Mouse (Mus musculus) hindbrain, embryonic 12.5 days (tissue): Measurements from ENCODE around the gene Ensa. TPM values are rescaled to one million over a fixed set of nuclear protein-coding genes. Genes with fewer than 3 reads are reported as not detected.

Experiments used
- ATAC-seq: fragments of 200-750 bp; cut with Nextera tagmentation; 2 replicates; pipeline ENCODE4 v1.8.0; 2017; ENCODE audit warnings: moderate TSS enrichment; ENCODE audit not compliant: low FRiP score
- H3K27ac ChIP-seq: fragments of 300-500 bp; sonication (generic); 2 replicates; pipeline ENCODE4 v1.5.1; 2016; ENCODE audit warnings: mild to moderate bottlenecking
- H3K27me3 ChIP-seq: fragments of 300-500 bp; sonication (generic); 2 replicates; pipeline ENCODE4 v1.6.1; 2016; ENCODE audit warnings: mild to moderate bottlenecking
- H3K36me3 ChIP-seq: fragments of 300-500 bp; sonication (generic); 2 replicates; pipeline ENCODE4 v1.6.1; 2016; ENCODE audit warnings: mild to moderate bottlenecking
- H3K4me1 ChIP-seq: fragments of 300-500 bp; sonication (generic); 2 replicates; pipeline ENCODE4 v1.6.1; 2016
- H3K4me2 ChIP-seq: fragments of 300-500 bp; sonication (generic); replicated peaks from 2 replicates; pipeline ENCODE4 v1.6.1; 2016; ENCODE audit warnings: mild to moderate bottlenecking
- H3K4me3 ChIP-seq: fragments of 300-500 bp; sonication (generic); 2 replicates; pipeline ENCODE4 v1.5.1; 2016; ENCODE audit warnings: mild to moderate bottlenecking
- H3K9ac ChIP-seq: fragments of 300-500 bp; sonication (generic); 2 replicates; pipeline ENCODE4 v1.6.1; 2016; ENCODE audit warnings: mild to moderate bottlenecking, moderate library complexity
- H3K9me3 ChIP-seq: fragments of 300-500 bp; sonication (generic); replicated peaks from 2 replicates; pipeline ENCODE4 v1.6.1; 2016; ENCODE audit warnings: mild to moderate bottlenecking
- WGBS: fragments of 180-500 bp; shearing (Covaris S2); methylation state at CpG from one replicate; pipeline ENCODE4 v1.1.7; 2016; 5-methylcytosine and 5-hydroxymethylcytosine counted together
- polyA plus RNA-seq: library from polyadenylated mRNA; unstranded; fragments of >200 nt; fragmentation: Nextera tagmentation; extraction: Ambion mirVana; gene quantifications from 2 replicates; pipeline ENCODE4 v1.2.1, GENCODE M21; 2016

The Ensa gene
- polyA plus RNA-seq, 1 experiment from 2014 or later: 97.5 TPM

GRCm38 (mm10) chr3:95676745-95677419 lies 52.1 kb downstream of the Ensa start:
- no peaks in the 10 kb centered on the region for H3K27me3 ChIP-seq
- no peak overlapping the region for H3K27ac ChIP-seq
- H3K4me3 ChIP-seq: no peak overlapping the region
- 56% methylated on average over 15 of the region's 15 CpGs for WGBS
- H3K9me3 ChIP-seq: no peaks in the 10 kb centered on the region
- no peak for ATAC-seq
- H3K4me1 ChIP-seq: peaks cover 47% of the 10 kb centered on the region
- H3K9ac ChIP-seq: no peak overlapping the region
- peaks cover 13% of the 10 kb centered on the region; the same call in 1 of the 2 replicates for H3K36me3 ChIP-seq
- no peak overlapping the region for H3K4me2 ChIP-seq

DNA sequence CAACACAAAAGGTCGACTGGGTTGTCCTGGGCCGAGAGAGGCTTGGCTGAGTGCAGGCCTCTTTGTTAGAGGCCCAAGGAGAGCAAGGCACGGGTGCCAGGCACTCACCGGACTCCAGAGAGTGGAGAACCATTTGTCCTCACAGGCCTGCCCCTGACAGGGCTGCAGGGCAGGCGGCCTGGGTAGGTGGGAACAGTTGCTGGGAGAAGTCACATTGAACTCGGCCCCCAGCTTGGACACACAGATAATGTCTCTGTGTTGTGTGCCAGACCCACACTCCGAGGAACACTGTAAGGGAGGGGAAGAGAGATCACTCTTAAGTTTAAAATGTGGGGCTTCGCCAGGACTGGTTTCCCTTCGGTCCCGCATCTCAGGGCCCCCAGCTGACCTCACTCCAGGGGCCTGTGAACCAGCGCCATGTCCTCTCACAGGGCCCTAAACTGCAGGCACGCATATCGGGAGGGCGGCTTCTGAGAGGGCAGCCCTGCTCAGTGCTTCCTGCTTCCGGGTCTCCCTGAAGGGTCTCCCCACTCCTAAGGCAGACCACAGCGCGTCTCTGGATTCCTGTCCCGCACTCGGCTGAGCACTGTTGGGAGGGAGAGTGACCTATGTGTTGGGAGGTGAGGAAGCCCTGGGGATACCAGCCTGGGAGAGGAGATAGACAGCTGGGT lies 52.8 kb downstream of the Ensa start:
- Histone ChIP-seq H3K9ac (no peak overlapping the region), H3K27ac (no peak overlapping the region), H3K4me1 (peaks cover 44% of the 10 kb centered on the region), H3K36me3 (peaks cover 13% of the 10 kb centered on the region; the same call in 1 of the 2 replicates), H3K27me3 (no peaks in the 10 kb centered on the region), H3K4me2 (no peak overlapping the region), H3K9me3 (no peaks in the 10 kb centered on the region), H3K4me3 (no peak overlapping the region)
- no peak for ATAC-seq
- 81% methylated on average over 19 of the region's 19 CpGs for whole genome bisulfite sequencing

- Histone ChIP-seq H3K9me3 (no peaks in the 10 kb centered on the region), H3K36me3 (0 out of 2 replicates have a peak, but pooled peaks cover 3% of the 10 kb centered on the region), H3K27me3 (no peaks in the 10 kb centered on the region), H3K4me1 (peaks cover 26% of the 10 kb centered on the region), H3K27ac (no peak overlapping the region), H3K9ac (no peak overlapping the region), H3K4me3 (no peak overlapping the region), H3K4me2 (no peak overlapping the region)
- 92% methylated on average over 8 of the region's 8 CpGs for WGBS
- ATAC-seq: no peak
Observed at GRCm38 (mm10) chr3:95679551-95679950, 54.8 kb downstream of the Ensa start.

DNA sequence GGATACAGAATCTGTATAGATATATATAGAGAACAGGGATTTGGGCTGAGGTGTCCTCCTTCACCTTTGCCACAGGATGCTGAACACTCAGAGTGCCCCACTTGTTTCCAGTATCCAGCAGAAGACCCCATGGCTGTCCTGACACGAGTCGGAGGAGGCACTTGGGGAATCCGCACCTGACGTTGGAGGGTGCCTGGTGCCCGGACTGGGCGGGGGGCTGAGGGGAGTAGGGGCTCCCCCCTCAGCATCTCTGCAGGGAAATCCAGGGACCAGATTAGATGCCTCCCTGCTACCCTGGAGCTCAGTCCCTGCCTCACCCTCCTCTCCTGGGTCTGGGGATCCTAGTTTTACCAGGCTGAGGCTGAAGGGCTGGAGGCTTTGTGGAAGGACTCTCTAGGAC lies 55.9 kb downstream of the Ensa start:
- peaks cover 4% of the 10 kb centered on the region for H3K27me3 ChIP-seq
- WGBS: 90% methylated on average over 6 of the region's 6 CpGs
- H3K9ac ChIP-seq: 0 out of 2 replicates have a peak overlapping the region, but pooled peaks have one; percentile 5
- no peaks in the 10 kb centered on the region for H3K9me3 ChIP-seq
- no peak for ATAC-seq
- no peak overlapping the region for H3K27ac ChIP-seq
- H3K4me2 ChIP-seq: no peak overlapping the region
- 0 out of 2 replicates have a peak, but pooled peaks cover 3% of the 10 kb centered on the region for H3K36me3 ChIP-seq
- no peak overlapping the region for H3K4me3 ChIP-seq
- peaks cover 17% of the 10 kb centered on the region for H3K4me1 ChIP-seq

DNA sequence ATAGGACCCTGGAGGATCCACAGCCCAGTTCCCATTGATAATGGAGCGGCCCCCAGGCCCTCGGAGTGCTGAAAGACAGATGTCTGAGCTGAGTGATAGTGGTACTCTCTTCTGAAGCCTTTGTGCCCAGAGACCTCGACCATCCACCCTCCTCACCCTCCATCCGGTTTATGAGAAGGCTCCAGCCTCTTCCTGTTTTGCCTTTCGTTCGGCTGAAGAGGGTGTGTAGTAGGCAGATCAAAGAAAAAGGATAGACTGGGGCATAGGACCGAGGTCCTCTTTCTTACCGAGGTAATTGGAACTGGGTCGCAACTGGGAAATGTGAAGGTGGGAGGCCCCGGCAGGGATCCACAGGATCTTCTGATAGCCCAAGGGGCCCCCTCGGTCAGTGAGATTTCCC lies 56.6 kb downstream of the Ensa start:
- Histone ChIP-seq H3K4me2 (no peak overlapping the region), H3K4me1 (peaks cover 18% of the 10 kb centered on the region), H3K9me3 (no peaks in the 10 kb centered on the region), H3K27me3 (peaks cover 11% of the 10 kb centered on the region), H3K36me3 (0 out of 2 replicates have a peak, but pooled peaks cover 3% of the 10 kb centered on the region), H3K27ac (no peak overlapping the region), H3K9ac (no peak overlapping the region), H3K4me3 (no peak overlapping the region)
- WGBS: 53% methylated on average over 11 of the region's 11 CpGs
- no peak for ATAC-seq

Other genes starting within 250 kb of the Ensa start
- gene 4930558C23Rik, start 222.2 kb upstream of the Ensa start, polyA plus RNA-seq: not detected in 2 replicates
- gene Arnt, start 190.6 kb upstream of the Ensa start, polyA plus RNA-seq: 34.3 and 37.7 TPM in 2 replicates
- 18.3 and 20.2 TPM in 2 replicates for gene Ctsk, start 125.7 kb upstream of the Ensa start, polyA plus RNA-seq
- 9.3 and 12.0 TPM in 2 replicates for gene Ctss, start 98.2 kb upstream of the Ensa start, polyA plus RNA-seq
- gene Hormad1, start 65.3 kb upstream of the Ensa start, polyA plus RNA-seq: not detected in 2 replicates
- 33.7 and 34.7 TPM in 2 replicates for gene Golph3l, start 36.1 kb upstream of the Ensa start, polyA plus RNA-seq
- gene Mcl1, start 33.8 kb downstream of the Ensa start, polyA plus RNA-seq: 86.4 TPM in 2 replicates
- gene Adamtsl4, start 62.9 kb downstream of the Ensa start, polyA plus RNA-seq: 0.65 and 1.2 TPM in 2 replicates
- gene Ecm1, start 114.6 kb downstream of the Ensa start, polyA plus RNA-seq: 12.6 and 13.2 TPM in 2 replicates
- gene Tars2, start 135.2 kb downstream of the Ensa start, polyA plus RNA-seq: 39.5 and 45.9 TPM in 2 replicates
- gene Rprd2, start 193.9 kb downstream of the Ensa start, polyA plus RNA-seq: 28.3 and 29.6 TPM in 2 replicates
- 52.5 and 56.9 TPM in 2 replicates for gene Prpf3, start 230.9 kb downstream of the Ensa start, polyA plus RNA-seq
- gene Mrps21, start 246.5 kb downstream of the Ensa start, polyA plus RNA-seq: 309 and 346 TPM in 2 replicates